Mouse (Mus musculus): ENCODE results near the gene Mab21l3.

DNA sequence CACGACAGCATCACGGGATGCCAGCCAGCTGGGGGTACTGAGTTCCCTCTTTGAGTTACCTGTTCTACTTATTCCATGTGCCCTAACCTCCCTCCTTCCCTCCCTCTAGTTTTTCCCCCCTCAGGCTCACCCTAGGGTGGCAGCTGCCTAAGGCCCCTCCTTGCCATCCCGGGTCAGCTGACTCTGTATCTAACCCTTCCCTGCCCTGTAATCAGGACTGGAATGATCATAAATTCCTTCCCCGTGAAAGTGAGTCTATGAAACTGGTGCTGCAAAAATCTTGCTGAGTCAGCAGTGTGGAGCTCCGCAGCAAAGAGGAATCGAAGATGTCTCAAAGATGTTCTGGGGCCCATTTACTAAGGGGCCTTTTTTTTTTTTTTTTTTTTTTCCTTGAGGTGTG lies 2.6 kb upstream of the Mab21l3 start:
- TF ChIP-seq CTCF (IDR thresholded peaks at IDR 0.05; ENCODE audit: extremely low read depth, insufficient read depth, insufficient read length, insufficient replicate concordance) (no peak), POLR2A (IDR thresholded peaks at IDR 0.05; ENCODE audit: low read depth, low read length) (no peak)
